Mouse (Mus musculus) right cerebral cortex, postnatal 10 days (tissue): ENCODE data around the gene Ampd2.

Experiments used
- DNase-seq, 2 experiments: peaks; one replicate each; pipeline ENCODE4 v3.0.0; 2021; ENCODE audit warnings: low spot score in 2 of 2

Ampd2 gene

DNA sequence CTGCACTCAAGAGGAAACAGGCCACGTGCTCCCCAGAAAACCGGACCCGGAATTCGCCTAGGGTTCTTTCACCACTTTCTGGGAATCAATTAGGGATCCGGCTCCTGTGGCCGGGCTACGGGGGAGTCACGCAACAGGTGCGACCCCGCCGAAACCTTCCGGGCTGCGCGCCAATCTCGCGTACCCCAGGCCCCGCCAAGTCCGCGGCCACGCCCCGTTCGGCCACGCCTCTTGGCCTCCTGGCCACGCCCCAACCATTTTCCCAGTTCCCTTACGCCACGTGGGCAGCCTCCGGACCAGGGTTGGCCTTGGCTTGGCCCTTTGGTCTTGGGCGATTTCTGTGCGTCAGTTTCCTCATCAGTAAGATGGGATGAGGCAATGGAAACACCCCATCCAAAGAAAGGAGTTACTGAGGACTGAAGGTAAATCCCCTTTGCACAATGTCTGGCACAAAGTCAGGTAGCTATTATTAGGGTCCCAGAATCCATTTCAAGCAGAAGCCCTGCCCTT lies at the start of gene Ampd2:
Gene Ampd2 (minus strand): TSS at position 182 of the 510 bp plus-strand sequence.
- peak; percentile 64 to 68 for DNase-seq

GRCm38 (mm10) chr3:108134701-108135100 lies 48.2 kb upstream of the Ampd2 start:
- DNase-seq, result peak; percentile 73 to 80

- no peak for DNase-seq
Observed at GRCm38 (mm10) chr3:108132484-108132883, 46.0 kb upstream of the Ampd2 start.

GRCm38 (mm10) chr3:108131821-108132220 lies 45.4 kb upstream of the Ampd2 start:
- no peak for DNase-seq

- no peak for DNase-seq
Observed at GRCm38 (mm10) chr3:108131216-108131615, 44.8 kb upstream of the Ampd2 start.

- DNase-seq, result no peak
Observed at GRCm38 (mm10) chr3:108129804-108130203, 43.4 kb upstream of the Ampd2 start.

DNA sequence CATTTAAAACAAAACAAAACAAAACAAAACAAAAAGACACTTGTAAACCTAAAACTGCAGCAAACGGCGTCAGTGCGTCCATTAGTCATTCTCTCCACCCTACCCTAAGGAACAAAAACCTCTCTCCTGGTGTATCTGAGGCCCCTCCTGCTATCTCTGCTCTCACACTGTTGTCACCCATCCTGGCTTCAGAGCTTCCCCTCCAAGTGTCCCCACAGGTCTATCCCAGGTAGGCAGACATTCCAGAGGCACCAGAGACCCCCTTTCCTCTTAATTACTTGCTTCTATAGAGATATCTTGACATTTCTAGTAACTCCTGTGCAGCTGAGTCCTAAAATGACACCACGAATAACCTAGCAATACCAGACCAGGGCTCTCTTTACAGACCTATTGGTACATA lies 42.9 kb upstream of the Ampd2 start:
- DNase-seq, result no peak

DNA sequence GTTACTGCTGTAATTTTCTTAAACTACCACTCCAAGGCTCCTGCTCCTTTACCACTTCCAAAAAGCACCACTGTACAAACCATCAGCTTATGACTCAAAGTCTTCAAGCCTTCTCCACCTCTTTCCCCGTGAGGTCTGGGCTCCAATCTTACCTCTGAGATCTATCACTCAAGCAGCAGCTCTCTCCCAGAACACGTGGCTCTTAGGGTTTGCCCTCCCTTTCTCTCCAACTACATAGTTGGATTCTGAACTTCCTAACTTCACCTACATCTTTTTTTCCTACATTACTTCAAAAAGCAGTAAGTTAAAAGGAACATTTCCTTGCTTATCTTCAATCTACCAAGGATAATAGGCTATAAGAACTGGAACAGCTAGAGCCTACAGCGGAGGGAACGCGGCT lies 42.1 kb upstream of the Ampd2 start:
- no peak for DNase-seq

- no peak for DNase-seq
Observed at GRCm38 (mm10) chr3:108126327-108126726, 39.9 kb upstream of the Ampd2 start.

DNA sequence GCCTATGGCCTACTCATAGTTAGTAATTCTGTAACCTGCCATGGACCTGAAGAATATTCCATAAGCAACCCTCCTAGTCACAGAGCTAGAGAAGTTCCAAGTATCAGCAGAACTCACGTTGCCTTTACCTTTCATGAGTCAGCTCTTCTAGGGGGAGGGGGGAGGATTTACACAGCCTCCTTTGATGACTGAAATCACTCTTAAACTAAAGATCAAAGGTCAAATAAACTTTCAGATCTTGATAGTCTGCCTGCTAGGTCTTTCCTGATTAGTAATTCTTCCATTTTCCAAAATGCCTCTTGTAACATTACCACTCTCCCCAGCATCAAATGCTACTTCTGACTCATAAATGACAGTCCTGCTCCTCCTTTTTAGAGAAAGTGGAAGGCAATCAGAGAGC lies 37.7 kb upstream of the Ampd2 start:
- no peak for DNase-seq

DNA sequence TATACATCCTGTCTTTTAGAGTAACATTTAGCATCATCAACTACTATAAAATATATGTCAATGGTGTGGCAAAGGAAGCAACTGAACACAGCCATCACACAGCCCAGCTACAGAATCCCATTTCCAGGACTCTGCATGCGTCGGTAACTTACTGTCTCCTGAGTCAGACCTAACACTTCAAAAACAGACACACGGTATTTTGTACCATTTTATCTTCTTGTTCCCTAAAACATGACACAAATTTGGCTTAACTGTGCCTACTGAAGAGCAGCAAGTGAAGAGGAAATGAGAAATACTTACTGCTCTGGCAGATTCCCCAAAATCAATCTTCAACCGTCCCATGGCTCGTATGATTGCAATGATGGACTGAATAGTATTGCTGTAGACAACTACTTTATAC lies 36.8 kb upstream of the Ampd2 start:
- DNase-seq, result no peak

DNA sequence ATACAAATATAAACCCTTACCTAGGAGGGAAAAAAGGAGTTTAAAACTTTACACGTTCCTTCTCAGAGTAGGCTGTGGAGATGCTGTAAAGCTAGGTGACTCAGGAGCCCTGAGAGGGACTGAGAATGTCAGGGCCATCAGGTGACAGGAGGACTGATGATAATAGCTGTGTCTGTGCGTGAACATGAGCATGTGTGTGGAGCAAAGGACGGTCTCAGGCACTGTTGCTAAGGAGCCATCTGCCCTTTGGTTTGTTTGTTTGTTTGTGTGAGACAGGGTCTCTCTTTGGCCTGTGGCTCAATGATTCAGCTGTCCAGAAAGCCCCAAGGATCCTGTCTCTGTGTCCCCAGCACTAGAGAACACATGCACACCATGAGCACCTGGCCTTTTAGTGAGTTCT lies 34.6 kb upstream of the Ampd2 start:
- DNase-seq, result no peak

GRCm38 (mm10) chr3:108117465-108117864 lies 31.0 kb upstream of the Ampd2 start:
- DNase-seq, result no peak

- DNase-seq, result no peak
Observed at GRCm38 (mm10) chr3:108113591-108114289, 27.3 kb upstream of the Ampd2 start.

GRCm38 (mm10) chr3:108112666-108113065 lies 26.2 kb upstream of the Ampd2 start:
- peak in 1 of 2 experiments; percentile 40 for DNase-seq

DNA sequence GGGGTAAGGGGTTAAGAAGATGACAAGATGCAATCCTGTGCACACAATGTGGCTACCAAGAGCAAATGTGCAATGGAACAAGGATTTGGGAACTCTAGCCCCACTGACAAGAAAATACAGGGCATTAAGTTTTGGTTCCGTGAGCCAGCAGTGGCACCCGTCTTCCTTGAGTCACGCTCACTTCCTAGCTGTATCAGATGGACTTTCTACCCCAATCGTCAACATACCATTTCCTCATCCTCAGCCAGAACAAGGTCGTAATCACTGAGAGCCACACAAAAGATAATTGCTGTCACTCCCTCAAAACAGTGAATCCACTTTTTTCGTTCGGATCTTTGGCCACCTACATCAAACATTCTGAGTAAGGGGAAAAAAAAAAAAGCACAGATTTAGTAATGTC lies 25.8 kb upstream of the Ampd2 start:
- DNase-seq, result no peak

GRCm38 (mm10) chr3:108111320-108111719 lies 24.9 kb upstream of the Ampd2 start:
- no peak for DNase-seq

DNA sequence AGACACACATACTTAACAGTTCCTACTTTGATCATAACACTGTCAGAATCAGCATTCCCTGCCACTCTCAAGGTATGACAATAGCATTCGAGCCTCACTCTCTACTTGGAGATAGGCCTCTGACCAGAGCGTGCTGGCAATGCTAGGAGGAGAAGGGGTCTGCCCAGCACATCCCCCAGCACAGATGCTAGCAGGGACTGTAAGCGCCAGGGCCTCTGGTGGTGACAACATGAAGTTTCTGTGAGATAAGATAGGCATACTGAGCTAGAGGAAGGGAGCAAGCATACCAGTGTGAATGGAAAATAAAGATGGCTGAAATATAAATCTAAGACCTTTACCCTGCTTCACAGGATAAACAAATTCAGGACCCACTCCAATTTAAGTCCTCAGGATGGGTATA lies 18.8 kb upstream of the Ampd2 start:
- no peak for DNase-seq

DNA sequence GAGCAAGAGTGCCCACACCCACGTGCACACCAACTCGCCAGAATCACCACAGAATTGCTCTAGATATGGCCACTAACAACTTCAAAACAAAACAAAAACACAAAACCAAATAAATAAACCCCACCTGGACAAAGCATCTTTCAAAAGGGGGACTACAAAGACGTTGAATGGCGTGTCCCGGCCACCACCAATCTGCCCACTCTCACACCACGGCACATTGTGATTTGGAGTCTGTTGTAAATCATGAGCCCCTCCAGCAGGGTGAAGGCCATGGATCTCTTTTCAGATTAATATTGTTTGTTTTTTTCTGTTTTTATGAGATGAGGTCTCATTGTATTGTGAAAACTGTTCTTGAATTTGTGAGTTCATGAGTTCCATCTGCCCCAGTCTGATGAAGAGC lies 15.6 kb upstream of the Ampd2 start:
- DNase-seq, result no peak

- DNase-seq, result no peak
Observed at GRCm38 (mm10) chr3:108101594-108101993, 15.1 kb upstream of the Ampd2 start.

DNA sequence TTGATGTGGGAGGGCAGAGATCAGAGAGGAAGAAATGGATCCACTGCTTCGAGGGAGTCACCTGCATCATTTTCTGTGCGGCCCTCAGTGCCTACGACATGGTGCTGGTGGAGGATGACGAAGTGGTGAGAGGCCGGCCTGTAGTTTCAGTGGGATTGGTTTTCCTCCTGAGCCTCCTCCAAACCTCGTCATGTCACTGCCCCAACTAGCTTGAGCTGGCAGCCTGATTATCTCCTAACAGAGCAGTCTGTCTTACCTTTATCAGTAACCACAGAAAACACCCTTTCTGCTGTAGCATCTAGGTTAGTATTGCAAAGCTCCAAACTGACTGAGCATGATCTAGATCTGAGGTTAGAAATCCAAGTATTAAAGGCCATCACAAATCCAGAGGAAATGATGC lies 11.9 kb upstream of the Ampd2 start:
- no peak for DNase-seq

DNA sequence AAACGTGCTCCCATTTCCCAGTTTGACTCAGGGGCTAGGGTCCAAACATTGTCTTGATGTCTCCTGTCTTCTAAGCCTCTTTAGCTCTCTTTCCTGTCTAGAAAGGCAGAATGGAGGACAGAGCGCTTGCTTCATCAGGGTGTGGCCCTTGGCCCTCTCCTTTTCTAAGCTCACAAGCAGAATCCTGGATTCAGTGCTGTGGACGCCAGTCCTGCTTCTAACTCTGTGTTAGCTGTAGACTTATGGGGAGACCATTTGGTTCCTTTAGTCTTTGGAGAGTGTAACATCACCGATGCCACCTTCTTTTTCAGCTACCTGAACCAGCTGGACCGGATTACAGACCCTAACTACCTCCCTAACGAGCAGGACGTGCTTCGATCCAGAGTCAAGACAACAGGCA lies 11.2 kb upstream of the Ampd2 start:
- DNase-seq, result no peak

DNA sequence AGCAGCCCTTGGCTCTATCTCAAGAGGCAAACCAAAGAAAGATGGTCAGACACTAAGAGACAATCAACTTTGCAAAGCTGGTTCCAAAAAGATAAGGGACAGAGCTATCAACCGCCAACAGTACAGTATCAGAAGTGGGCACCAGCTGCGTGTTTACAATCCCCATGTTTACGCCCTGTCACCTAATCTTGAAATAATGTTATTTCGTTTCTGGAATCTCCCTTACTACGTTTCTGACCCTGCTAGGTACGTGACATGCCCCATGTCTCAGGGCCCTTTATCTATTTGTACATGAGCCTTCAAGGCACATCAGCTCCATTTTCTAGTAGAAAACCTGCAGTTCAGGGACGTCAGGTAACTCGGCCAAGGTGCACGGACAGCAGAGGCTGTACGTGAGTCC lies 10.3 kb upstream of the Ampd2 start:
- DNase-seq, result no peak

DNA sequence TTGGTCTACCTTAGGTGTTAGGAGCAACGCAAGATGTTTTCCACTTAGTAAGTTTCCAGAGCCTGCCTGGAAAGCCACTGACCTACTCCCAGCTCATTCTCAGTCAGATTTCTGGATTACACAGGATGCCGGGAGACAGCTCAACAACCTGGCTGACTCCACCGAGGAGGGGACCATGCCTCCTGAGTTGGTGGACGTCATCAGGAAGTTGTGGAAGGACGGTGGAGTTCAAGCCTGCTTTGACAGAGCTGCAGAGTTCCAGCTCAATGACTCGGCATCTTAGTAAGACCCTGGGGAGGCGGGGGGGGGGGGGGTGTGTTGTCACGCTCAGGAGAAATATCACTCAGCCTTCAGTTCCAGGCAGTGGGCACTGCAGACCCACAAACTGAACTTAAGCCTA lies 9.8 kb upstream of the Ampd2 start:
- no peak for DNase-seq
